Mouse (Mus musculus): ENCODE measurements around the gene Npcd. TPM values are rescaled to one million over a fixed set of nuclear protein-coding genes. Genes with fewer than 3 reads are reported as not detected.

The Npcd gene
- polyA plus RNA-seq, 1 experiment = not detected

DNA sequence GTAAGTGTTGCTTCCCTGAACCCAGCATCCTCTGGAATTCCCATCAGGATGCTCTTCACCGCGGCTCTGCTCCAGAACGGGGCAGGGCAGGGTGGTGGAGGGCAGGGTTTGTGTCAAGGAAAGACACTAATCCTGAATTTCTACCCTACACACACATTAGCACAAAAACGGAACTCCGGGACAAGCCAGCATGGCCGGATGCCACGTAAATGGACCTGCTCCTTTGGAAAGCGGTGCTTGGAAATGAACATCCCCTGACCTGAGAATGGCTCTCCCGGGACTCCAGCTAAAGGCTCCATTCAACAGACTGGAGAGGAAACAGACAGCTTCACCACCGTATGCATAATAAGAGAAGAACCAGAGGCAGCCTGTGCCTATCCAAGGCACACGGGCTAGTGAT lies 33.3 kb downstream of the Npcd start:
- no peak overlapping the region for H3K4me3 ChIP-seq (ENCODE audit: insufficient read depth, low read depth, low read length)
- TF ChIP-seq CTCF (IDR thresholded peaks at IDR 0.05; ENCODE audit: insufficient read depth, low read depth, low read length) = no peak
- H3K27ac ChIP-seq (ENCODE audit: insufficient read depth, low read depth, low read length) = no peak overlapping the region
- H3K4me1 ChIP-seq (ENCODE audit: control insufficient read depth, insufficient read depth, low read length) = peaks cover 53% of the 10 kb centered on the region
- 62% methylated on average over 11 of the region's 11 CpGs for WGBS

DNA sequence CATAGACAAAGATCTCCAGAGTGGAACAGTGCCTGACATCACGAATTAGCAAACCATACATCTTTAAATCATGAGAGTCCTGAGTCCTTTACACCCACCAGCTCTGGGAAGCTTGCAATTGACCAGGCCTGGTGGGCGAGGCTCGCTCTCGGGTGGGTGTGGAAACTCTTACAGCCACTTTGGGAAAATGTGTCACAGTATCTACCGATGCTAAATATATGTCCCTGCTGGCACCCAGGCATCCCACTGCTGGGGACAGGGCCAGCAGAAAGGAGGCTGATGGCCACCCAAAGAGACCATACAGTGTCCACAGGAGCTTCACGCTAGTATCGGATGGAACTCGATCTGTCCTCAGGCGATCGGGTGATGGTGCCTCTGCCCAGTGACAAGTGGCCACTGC lies 35.4 kb downstream of the Npcd start:
- Histone ChIP-seq H3K4me3 (ENCODE audit: insufficient read depth, low read depth, low read length) (no peak overlapping the region), H3K27ac (ENCODE audit: insufficient read depth, low read depth, low read length) (no peak overlapping the region), H3K4me1 (ENCODE audit: control insufficient read depth, insufficient read depth, low read length) (peaks cover 50% of the 10 kb centered on the region)
- 75% methylated on average over 10 of the region's 10 CpGs for WGBS
- TF ChIP-seq POLR2A (IDR thresholded peaks at IDR 0.05; ENCODE audit: insufficient read depth, low read depth, low read length) (no peak), CTCF (IDR thresholded peaks at IDR 0.05; ENCODE audit: insufficient read depth, low read depth, low read length) (no peak)

DNA sequence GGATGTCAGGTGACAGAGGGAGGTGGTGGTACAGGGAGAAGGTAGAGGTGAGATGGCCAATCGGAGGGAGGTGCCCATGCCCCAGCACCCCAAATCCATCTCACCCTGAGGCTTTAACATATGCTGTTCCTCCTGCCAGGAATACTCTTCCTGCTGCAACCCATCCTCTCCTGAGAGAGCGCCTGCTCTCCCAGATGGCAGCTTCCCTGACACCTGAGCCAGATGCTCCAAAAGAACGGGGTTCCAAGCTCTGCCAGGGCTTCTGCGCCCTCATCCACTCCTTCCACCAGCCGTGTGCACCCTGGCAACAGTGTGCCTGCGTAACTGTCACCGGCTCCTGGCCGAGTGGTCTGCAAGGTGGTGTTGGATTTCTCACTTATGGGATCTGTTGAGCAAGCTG lies 36.4 kb downstream of the Npcd start:
- Histone ChIP-seq H3K4me1 (ENCODE audit: control insufficient read depth, insufficient read depth, low read length) (peaks cover 44% of the 10 kb centered on the region), H3K4me3 (ENCODE audit: insufficient read depth, low read depth, low read length) (no peak overlapping the region), H3K27ac (ENCODE audit: insufficient read depth, low read depth, low read length) (no peak overlapping the region)
- TF ChIP-seq POLR2A (IDR thresholded peaks at IDR 0.05; ENCODE audit: insufficient read depth, low read depth, low read length) (no peak), CTCF (IDR thresholded peaks at IDR 0.05; ENCODE audit: insufficient read depth, low read depth, low read length) (no peak)
- 86% methylated on average over 8 of the region's 8 CpGs for WGBS

DNA sequence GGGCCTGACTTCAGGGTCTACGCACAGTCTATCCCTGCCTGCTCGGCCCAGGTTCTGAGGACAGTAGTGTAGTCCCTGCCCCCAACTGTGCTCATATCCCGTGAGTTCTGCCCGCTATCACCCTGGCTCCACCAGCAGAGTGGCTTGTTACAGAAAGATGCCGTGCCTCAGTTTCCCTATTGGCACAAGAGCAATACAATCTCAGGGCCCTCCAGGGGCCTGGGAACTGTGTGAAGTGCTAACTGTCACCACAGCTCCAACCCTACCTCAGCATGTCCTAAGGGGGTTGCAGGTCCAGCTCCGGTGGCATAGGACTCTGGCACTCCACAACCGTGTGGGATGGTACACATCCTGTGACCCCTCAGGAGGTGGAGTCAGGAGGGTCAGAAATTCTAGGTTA lies 36.9 kb downstream of the Npcd start:
- Histone ChIP-seq H3K27ac (ENCODE audit: insufficient read depth, low read depth, low read length) (no peak overlapping the region), H3K4me1 (ENCODE audit: control insufficient read depth, insufficient read depth, low read length) (peaks cover 40% of the 10 kb centered on the region), H3K4me3 (ENCODE audit: insufficient read depth, low read depth, low read length) (no peak overlapping the region)
- 87% methylated on average over 7 of the region's 7 CpGs for WGBS
- TF ChIP-seq CTCF (IDR thresholded peaks at IDR 0.05; ENCODE audit: insufficient read depth, low read depth, low read length) (no peak), POLR2A (IDR thresholded peaks at IDR 0.05; ENCODE audit: insufficient read depth, low read depth, low read length) (no peak)

DNA sequence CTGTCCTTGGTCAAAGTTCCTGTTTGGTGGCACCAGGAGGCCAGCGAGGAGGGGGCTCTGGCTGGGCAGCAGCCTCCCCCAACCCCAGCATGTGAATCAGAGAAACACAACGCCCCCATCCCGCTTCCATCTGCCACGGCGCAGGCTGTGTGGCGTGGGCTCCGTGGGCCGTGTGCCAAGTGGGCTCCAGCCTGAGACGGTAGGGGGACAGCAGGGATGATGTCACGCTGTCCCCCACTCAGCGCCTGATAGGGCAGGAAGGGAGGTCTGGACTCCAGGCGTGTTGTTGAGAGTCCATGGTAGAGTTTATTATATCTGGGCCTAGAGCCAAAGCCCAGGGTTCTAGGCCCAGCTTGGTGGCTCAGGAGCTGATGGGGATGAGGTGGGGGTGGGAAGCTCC lies 37.8 kb downstream of the Npcd start:
- TF ChIP-seq POLR2A (IDR thresholded peaks at IDR 0.05; ENCODE audit: insufficient read depth, low read depth, low read length) = no peak
- no peak for TF ChIP-seq CTCF (IDR thresholded peaks at IDR 0.05; ENCODE audit: insufficient read depth, low read depth, low read length)
- H3K4me1 ChIP-seq (ENCODE audit: control insufficient read depth, insufficient read depth, low read length) = peaks cover 35% of the 10 kb centered on the region
- H3K4me3 ChIP-seq (ENCODE audit: insufficient read depth, low read depth, low read length) = no peak overlapping the region
- 61% methylated on average over 12 of the region's 12 CpGs for WGBS
- no peak overlapping the region for H3K27ac ChIP-seq (ENCODE audit: insufficient read depth, low read depth, low read length)

DNA sequence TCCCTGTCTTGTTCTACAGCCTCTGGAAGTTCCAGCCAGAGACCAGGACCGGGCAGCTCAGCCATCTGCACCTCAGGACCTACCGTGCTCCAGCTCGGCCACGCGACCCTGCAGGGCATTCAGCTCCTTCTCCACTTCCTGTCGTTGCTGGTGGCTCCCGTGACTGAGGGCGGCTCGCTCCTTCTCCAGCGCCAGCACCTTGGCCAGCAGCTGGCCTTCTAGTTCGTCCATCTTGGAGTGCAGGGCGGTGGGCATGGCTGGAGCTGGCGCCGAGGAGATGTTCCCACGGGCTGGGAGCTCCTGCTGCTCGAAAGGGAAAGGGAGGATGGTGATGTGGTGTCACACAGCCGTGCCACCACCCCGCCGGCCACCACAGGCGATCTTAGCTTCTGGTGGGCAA lies 39.9 kb downstream of the Npcd start:
- no peak for TF ChIP-seq POLR2A (IDR thresholded peaks at IDR 0.05; ENCODE audit: insufficient read depth, low read depth, low read length)
- no peak for TF ChIP-seq CTCF (IDR thresholded peaks at IDR 0.05; ENCODE audit: insufficient read depth, low read depth, low read length)
- WGBS = 61% methylated on average over 20 of the region's 20 CpGs
- H3K27ac ChIP-seq (ENCODE audit: insufficient read depth, low read depth, low read length) = no peak overlapping the region
- no peak overlapping the region for H3K4me3 ChIP-seq (ENCODE audit: insufficient read depth, low read depth, low read length)
- H3K4me1 ChIP-seq (ENCODE audit: control insufficient read depth, insufficient read depth, low read length) = peaks cover 35% of the 10 kb centered on the region

DNA sequence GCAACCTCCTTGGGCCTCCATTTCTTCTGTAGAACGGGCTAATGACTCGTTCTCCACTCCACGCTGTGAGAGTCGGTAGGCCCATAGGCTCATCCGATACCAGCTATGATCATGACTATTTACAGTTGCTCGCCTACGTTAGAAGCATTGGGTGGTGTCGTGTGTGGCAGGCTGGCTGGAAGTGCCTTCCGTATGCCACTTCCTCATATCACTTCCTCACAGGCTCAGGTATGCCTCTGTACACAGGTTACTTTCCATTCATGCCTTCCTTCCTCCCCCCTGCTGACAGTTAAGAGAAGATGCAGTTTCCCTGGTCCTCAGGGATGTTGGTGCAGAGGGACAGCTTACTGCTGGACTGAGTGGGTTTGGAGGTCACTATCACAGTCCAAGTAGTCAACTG lies 41.0 kb downstream of the Npcd start:
- 89% methylated on average over 9 of the region's 9 CpGs for WGBS
- no peak for TF ChIP-seq CTCF (IDR thresholded peaks at IDR 0.05; ENCODE audit: insufficient read depth, low read depth, low read length)
- TF ChIP-seq POLR2A (IDR thresholded peaks at IDR 0.05; ENCODE audit: insufficient read depth, low read depth, low read length) = no peak
- Histone ChIP-seq H3K4me3 (ENCODE audit: insufficient read depth, low read depth, low read length) (no peak overlapping the region), H3K27ac (ENCODE audit: insufficient read depth, low read depth, low read length) (no peak overlapping the region), H3K4me1 (ENCODE audit: control insufficient read depth, insufficient read depth, low read length) (peaks cover 30% of the 10 kb centered on the region)

DNA sequence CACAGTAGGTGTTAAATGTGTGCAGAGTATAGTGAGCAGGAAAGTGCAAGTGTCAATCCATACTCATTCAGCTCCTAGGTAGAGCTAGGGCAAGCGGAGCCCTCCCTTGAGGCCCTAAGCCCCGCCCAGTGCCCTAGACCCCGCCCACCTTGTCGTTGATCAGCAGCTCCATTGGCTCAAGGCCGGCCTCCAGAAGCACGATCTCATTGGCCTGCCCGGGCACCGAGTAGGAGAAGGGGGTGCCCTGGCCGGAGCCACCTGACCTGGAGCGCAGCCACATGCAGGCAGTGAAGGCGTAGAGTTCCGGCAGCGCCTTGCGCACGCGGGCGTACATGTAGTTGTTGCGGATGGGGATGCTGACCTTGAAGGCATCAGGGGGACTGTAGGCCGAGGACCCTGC lies 41.6 kb downstream of the Npcd start:
- TF ChIP-seq CTCF (IDR thresholded peaks at IDR 0.05; ENCODE audit: insufficient read depth, low read depth, low read length) (no peak), POLR2A (IDR thresholded peaks at IDR 0.05; ENCODE audit: insufficient read depth, low read depth, low read length) (no peak)
- H3K4me3 ChIP-seq (ENCODE audit: insufficient read depth, low read depth, low read length) = no peak overlapping the region
- WGBS = 44% methylated on average over 19 of the region's 19 CpGs
- peaks cover 30% of the 10 kb centered on the region for H3K4me1 ChIP-seq (ENCODE audit: control insufficient read depth, insufficient read depth, low read length)
- no peak overlapping the region for H3K27ac ChIP-seq (ENCODE audit: insufficient read depth, low read depth, low read length)

DNA sequence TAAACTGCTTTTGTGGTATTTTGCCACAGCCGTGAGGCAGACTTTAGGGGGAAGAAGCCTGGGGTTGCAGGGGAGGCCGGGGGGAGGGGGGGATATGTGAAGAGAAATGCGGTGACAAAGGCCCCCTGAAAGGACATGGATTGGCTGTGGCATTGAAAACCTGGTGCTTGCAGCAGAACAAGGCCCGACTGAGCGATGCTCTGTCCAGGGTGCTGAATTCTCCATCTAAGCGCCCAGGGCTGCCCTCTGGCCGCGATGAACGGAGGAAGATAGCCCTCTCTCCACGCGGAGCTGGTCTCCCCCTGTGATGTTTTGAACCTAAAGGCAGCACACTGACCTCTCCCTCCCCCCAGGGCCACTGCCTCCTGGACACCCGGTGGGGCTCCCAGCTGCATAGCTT lies 42.5 kb downstream of the Npcd start:
- Histone ChIP-seq H3K4me3 (ENCODE audit: insufficient read depth, low read depth, low read length) (no peak overlapping the region), H3K27ac (ENCODE audit: insufficient read depth, low read depth, low read length) (no peak overlapping the region), H3K4me1 (ENCODE audit: control insufficient read depth, insufficient read depth, low read length) (peaks cover 32% of the 10 kb centered on the region)
- 36% methylated on average over 12 of the region's 12 CpGs for whole genome bisulfite sequencing
- TF ChIP-seq POLR2A (IDR thresholded peaks at IDR 0.05; ENCODE audit: insufficient read depth, low read depth, low read length) (no peak), CTCF (IDR thresholded peaks at IDR 0.05; ENCODE audit: insufficient read depth, low read depth, low read length) (no peak)

DNA sequence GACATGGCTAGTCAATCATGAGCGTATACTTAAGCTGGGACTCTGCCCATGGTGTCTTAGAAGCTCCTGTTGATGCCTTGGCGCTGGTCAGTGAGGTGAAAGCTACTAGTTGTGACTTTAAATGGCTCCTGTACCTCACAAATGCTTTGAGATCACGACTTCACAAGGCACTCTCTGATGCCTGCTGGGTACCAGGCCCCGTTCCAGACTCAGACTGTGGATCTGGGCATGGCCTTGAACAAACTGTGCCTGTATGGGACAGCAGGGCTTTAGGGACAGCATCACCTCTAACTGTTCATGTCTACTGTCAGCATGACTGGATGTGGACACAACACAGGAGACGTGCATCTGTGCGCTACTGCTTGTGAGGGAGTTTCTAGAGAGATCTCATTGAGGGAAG lies 43.1 kb downstream of the Npcd start:
- TF ChIP-seq POLR2A (IDR thresholded peaks at IDR 0.05; ENCODE audit: insufficient read depth, low read depth, low read length) (no peak), CTCF (IDR thresholded peaks at IDR 0.05; ENCODE audit: insufficient read depth, low read depth, low read length) (no peak)
- no peak overlapping the region for H3K27ac ChIP-seq (ENCODE audit: insufficient read depth, low read depth, low read length)
- H3K4me3 ChIP-seq (ENCODE audit: insufficient read depth, low read depth, low read length) = no peak overlapping the region
- peaks cover 33% of the 10 kb centered on the region for H3K4me1 ChIP-seq (ENCODE audit: control insufficient read depth, insufficient read depth, low read length)
- WGBS = 91% methylated on average over 6 of the region's 6 CpGs

Data from olfactory bulb, adult 2 months (tissue).